Mouse (Mus musculus): ENCODE measurements around the gene Arl15.

Arl15 gene

DNA sequence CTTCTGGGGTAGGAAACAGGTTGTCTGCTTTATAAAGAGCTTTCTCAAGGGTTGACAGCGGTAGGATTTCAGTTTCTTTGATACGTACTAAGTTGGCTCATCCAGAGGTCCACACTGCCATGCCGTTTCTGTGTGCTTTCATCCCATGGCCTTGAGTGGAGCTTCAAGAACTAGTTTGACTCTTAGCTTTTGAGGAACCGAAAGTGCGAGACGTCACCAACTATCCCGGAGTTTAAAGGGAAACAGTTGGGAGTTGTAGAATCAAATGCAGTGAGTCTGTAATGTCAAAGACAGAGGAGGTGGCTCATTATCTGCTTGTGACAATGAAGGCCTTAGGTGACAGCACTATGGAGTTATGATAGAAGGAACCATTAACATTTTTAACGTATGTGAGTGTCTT lies 49.6 kb downstream of the Arl15 start:
- DNase-seq (ENCODE audit: low read depth, low spot score): no peak

DNA sequence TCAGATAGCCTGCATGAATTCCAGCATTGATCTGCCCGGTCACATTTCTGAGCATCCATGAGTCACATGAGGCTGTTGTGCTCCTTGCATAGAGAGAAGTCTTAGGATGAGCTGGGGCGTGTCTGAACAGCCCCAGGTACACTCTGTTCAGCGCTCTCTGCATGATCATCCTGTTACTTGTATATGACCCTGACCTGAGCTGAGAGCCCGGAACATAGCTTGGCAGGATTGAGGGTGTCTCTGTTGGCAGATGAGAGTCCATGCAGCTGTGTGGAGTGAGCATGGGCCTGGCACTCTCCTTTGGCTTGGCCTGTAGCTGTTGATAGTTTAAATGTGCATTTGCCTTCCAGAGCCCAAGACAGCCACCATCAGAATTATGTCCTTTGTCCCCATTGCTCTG lies 50.4 kb downstream of the Arl15 start:
- DNase-seq (ENCODE audit: low read depth, low spot score): no peak

DNA sequence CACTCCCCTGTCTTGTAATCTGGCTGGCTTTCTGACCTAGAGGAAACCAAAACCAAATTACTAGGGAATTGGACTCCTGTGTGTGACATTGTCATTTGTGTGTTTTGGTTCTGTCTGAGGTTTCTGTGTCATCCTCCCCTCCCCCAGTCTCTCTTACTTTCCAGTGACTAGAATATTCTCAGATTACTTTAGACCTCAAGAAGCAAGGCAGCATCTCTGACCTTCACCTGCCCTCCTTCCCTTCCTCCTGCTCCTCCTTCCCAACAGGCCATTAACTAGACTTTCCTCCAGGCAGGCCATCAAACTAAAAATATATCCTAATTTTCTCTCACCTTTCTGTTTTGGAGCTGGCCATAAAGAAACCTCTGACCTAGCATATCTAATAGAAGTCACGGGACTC lies 50.9 kb downstream of the Arl15 start:
- DNase-seq (ENCODE audit: low read depth, low spot score): no peak

DNA sequence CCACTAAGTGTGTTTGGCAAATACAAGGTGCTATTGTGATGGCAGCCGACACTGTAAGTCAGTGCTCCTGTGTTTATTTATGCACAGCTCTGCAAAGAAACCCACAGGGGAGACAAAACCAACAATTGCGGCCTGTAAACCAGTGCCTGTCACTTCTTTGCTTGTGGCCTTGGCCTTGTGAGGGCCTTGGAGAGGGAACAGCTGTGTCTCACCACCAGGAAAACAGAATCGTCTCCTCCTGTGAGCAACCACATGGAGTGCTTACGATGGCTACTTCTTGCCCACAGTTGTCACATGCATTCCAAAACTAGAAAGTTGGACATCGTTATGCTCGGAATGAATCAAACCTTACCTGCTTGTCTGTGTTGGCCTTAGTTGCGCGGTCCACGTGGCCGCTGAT lies 52.1 kb downstream of the Arl15 start:
- no peak for DNase-seq (ENCODE audit: low read depth, low spot score)

DNA sequence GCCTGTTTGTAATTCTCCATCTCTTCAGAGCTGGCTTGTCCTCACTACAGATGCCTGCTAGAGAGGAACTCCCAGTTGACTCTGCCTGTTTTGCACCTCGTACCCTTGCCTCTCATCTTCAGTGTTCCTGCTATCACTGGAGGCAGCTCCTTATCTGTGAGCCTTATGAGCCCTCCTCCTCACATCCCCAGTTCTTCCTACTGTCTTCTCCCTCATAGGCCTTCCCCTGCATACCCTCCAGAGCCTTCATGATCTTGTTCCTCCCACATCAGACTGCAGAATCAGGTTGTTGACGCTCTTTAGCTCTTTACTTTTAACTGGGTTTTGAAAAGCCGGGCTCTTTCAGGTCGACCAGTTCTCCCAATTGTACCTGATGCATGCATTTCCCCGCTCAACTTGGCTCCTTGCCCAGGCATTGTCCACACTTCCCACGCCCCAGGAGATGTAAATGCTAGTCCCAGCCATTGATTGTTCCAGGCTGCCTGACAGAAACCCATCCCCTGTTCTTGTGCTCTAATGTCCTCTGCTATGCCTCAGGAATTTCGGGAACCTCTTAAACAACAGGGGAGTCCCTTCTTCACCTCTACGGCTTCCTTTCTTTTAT lies 56.2 kb downstream of the Arl15 start:
- no peak for DNase-seq (ENCODE audit: low read depth, low spot score)

DNA sequence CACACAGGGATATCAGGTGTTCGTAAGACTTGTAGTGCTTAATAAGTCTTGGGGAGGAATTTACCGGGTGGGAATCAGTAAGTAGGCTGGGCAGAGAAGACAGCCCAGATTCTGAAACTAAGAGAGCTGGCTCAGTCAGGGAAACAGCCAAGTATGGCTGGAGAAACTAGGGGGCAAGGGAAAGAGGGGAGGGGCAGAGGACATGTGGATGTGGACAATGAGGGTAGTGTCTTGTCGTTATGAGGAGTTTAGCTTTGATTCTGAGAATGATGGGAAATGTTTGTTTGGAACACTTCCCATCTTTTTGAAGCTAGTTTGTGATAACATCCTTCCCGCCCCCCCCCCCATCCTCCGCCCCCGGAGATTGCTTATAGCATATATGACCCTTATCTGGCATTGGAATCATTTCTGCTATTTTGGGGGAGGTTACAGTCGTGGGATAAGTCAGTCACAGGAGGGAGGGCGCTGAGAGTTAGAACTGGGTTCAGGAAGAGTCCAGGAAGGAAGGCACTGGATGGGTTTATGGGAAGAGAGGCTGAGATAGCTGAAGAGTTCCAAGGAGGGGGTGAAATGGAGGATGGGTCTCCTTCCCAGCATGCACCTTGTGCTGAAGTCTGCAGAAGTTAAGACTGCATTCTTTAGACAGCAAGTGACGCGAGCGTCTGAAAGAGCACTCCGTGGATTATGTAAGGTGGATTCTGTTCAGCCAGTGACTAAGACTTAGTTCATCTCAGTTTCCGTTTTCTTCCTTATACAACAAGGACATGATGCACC lies 57.5 kb downstream of the Arl15 start:
- no peak for DNase-seq (ENCODE audit: low read depth, low spot score)

DNA sequence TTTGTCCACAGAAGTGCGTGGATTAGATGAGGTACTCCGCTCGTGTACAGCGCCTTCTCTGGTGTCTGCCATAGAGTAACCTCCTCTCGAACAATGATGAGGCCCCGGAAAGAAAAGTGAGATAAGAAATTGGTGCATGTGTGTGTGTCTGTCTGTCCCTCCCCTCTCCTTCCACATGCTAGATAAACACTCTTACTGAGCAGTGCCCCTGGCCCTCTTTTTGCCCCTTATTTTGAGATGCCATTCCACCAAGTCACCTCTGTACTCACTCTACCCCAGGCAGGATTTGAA lies 58.0 kb downstream of the Arl15 start:
- no peak for DNase-seq (ENCODE audit: low read depth, low spot score)

DNA sequence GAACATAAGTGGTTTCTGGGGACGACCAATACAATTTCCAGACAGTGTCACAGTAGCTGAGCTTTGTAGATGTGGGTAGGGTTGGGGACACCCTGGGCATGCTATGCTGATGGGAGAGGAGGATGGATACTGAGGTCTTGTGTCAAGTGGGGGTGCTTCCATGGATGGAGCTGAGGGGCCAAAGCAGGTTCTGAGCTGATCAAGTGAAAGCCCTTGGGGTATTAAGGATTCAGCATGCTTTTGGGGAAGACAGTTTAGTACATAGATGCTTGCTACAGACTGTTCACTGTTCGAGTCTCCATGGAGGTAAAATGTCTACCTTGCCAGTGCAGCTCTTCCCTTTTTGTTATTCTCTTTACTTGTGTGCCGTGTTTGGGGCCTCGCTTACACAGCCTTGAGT lies 59.8 kb downstream of the Arl15 start:
- DNase-seq (ENCODE audit: low read depth, low spot score): no peak

DNA sequence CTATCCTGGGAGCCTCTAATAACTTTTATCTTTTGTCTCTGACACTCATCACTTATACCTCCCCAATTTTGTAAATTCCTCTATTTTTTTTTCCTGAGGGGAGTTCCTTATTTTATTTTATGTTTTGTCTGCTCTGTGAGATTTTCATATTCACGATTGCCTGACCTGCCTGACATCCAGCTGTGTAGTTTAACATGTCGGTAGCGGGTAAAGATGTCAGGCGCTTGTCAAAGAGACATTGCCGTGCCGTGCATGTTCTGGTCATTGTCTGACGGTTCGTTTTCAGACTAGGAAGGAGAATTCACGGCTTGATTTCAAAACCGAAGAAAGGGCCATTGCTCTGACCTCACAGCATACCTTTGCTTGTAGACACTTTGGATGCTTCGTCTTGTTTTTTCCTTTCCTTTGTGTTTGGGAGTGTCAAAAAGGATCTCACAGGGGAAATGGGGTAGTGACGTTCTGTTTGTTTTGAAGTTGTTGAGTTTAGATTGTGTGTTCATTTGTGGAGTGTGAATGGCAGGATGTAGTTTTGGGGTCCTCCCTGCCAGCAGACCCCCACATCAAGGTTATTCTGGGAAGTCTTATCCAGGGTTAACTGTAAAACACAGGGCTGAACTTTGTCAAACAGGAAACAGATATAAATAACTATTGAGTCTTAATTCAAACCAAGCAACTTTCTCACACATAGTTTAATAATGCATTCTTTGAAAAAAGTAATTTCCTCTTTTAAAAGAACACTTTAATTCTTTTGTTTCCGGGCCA lies 60.4 kb downstream of the Arl15 start:
- no peak for DNase-seq (ENCODE audit: low read depth, low spot score)

DNA sequence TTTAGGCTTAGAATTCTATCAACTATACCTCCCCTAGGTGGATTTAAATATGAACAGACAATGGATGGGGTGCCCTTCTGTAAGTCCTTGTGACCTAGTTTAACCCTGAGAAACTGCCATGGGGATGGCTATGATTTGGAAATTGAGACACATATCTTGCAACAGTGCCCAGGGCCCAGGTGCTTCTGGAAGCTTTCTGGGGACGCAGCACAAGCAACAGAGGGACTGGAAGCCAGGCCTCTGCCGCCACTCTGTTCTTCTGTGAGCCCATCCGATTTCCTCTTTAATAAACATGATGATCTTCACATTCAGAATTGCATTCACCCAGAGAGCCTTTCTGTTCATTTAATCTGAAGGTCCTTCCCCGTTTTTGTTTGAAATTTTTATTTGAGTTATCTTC lies 62.6 kb downstream of the Arl15 start:
- DNase-seq (ENCODE audit: low read depth, low spot score): no peak

DNA sequence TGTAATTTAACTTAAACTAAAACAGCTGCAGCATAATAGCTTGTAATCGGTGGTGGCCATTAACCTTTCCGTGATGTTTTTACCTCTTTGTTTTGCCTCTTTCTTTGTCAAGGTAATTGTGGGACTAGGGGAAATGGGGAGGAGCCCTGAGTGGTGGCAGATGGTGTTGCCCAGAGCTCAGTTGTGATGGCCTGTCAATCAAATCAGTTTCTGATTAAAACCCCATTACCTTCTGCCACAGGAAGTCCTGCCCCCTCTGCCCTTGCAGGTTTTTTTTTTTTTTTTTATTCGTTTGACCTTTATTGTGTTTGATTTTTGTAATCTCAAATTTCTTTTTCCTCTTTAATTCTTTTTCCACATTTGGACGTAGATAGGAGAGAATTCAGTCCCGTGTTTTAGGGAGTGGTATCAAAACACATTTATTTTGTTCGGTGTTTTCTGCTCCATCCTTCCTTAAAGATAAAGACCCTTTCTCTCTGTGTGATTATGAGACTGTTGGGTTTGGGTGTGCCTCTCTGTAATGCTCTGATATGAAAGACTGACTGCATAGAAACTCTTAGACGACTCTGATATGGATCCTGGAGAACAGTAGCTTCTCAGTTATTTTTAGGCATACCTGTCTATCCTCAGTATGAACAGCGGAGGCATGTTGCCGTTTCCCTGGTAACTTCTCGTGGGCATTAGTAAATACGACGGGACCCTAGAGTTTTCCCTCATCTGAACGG lies 64.5 kb downstream of the Arl15 start:
- no peak for DNase-seq (ENCODE audit: low read depth, low spot score)

DNA sequence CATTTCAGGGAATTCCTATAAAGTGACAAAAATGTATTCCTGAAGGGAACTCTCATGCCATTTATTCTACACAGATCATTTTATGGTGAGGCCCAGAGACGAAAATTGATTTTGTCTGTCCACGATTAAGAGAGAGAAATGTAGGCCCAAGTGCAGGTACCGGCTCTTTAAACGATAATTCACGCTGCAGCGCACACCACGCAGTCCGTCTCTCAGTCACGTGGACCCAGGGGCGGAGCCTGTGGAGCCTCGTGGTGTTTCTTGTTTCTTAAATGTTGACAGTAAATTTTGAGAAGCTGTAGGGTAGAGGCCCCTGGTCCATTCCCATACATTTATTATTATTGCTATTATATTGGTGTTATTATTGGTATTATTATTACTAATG lies 65.1 kb downstream of the Arl15 start:
- no peak for DNase-seq (ENCODE audit: low read depth, low spot score)

DNA sequence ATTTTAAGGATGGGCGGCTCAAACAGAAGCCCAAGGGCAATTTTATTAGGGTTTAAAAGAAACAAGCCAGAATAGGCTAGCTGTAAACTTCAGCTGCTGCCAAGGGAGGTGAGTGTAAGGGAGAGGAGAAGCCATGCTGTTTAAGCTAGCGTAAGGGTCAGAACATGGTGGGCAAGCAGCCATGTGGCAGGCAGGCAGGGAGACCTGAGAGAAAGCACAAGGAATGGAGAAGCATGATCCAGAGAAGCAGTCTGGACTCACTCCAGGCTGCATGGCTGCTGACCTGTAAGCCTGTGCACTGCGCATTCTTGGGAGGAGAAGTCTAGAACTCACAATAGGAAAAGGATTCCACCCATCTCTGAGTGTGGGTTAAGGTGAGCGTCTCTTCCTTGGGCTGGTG lies 66.5 kb downstream of the Arl15 start:
- DNase-seq (ENCODE audit: low read depth, low spot score): no peak

DNA sequence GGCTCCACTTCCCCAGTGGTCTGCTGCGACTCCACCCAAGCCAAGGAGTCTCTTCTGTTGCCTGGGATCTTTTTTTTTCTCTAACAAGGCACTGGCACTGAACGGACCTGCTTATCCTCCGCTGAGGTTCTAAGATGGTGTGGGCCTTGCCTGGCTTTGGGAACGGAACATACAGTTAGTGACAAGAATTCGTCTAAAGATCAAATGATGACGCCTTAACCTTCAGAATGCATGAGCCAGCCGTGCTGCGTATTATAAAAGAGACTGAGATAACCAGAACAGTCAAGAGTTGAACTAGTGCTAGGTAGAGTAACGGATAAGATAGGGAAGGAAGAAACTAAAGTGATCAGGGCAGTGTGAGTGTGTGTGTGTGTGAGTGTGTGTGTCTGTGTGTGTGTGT lies 66.9 kb downstream of the Arl15 start:
- no peak for DNase-seq (ENCODE audit: low read depth, low spot score)

DNA sequence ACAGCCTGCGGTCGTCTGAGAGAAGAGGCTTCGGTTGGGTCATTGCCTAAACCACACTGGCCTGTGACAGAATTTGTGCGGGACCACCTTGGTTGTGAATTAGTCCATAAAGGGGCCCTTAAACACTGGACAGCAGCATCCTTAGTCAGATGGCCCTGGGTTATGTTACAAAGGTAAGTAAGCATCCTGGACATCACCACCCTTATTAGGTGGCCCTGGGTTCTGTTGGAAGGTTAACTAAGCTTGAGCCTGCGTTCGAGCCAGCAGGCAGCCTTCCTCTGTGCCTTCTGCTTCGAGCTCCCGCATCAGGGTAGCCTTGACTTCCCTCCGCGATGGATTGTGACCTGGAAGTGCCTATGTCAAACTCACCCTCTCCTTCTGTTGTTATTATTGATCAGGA lies 68.6 kb downstream of the Arl15 start:
- no peak for DNase-seq (ENCODE audit: low read depth, low spot score)

DNA sequence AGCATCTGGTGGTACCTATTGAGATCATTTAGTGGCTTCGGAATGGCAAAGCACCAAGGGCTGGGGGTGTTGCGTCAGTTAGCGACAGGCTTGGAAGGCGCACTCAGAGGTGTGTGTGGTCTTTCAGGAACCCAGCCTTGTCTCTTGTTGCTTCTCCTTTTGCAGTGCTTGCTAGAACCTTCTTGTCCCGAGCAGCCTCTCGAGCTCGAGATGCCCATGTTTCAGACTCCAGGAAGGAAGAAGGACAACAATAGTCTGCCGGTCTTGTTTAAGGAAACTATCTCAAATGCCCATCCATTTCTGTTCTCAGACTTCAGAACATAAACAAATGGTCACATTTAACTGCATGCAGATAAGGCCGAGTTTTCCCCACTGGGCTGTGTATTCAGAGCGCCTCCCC lies 69.4 kb downstream of the Arl15 start:
- no peak for DNase-seq (ENCODE audit: low read depth, low spot score)

DNA sequence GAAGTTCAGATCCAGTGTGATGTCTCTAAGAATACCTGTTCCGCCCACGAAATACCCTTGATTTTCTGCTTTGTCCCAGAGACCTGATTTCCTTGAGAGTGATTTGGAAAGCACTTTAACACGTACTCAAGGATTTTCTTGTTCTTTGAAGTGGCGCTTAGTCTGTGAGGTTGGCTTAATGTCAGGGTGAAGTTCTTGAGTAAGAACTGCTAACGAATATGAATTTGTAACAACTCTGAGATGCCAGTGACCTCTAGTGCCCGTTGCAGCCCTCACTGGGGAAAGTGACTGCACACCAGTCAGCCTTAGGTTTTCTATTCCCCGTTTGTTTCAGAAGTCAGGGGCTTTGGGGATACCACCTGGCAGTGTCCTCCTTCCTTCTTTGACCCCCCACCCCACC lies 70.0 kb downstream of the Arl15 start:
- DNase-seq (ENCODE audit: low read depth, low spot score): no peak

DNA sequence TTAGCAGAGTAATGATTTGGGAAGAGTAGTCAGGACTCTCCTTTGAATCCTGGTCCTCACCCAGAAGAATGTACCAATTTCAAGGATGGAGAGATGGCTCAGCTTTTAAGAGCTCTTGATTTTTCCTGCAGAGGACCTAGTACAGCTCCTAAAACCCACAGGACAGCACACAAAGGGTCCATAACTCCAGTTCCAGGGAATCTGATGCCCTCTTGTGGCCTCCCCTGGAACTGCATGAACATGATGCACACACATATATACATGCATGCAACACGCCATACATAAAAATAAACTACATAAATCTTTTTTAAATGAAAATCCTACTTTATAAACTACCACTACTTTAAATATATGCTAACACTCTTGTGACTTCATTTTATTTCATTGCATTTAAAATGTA lies 70.6 kb downstream of the Arl15 start:
- DNase-seq (ENCODE audit: low read depth, low spot score): no peak

DNA sequence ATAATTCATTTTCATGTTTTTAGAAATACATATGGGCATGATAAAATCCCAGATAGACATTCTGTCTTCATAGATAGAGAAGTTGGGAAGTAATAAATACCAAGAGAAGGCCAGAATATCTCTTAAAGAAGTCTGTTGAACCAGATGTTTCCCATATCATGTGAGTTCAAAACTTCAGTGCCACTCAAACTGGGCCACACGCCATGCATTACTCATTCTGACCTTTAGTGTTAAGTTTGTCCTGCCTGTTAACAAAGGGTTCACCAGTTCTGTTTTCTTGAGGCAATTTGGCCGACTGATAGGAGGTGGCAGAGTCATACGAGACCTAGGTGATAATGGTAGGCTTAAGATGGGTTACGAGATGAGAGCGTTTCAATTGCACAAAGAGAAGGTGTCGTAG lies 71.1 kb downstream of the Arl15 start:
- no peak for DNase-seq (ENCODE audit: low read depth, low spot score)

DNA sequence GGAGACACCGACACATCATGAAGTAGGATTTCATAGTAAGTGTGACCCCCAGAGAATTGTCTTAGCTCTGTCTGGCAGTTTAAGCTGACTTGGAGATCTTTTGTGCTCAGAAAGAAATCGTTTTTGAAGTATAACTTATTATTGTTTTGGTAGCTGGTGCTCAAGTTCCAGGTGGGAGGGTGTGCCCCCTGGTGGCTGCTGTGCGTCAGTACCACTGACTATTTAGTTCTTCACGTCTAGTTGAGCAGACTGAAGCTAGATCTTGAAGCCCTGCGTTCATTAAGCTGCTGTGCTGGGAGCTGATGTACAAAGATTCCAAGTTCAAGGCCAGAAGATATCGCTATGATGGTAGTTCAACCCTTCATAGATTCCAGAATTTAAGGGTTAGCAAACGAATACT lies 71.5 kb downstream of the Arl15 start:
- no peak for DNase-seq (ENCODE audit: low read depth, low spot score)

DNA sequence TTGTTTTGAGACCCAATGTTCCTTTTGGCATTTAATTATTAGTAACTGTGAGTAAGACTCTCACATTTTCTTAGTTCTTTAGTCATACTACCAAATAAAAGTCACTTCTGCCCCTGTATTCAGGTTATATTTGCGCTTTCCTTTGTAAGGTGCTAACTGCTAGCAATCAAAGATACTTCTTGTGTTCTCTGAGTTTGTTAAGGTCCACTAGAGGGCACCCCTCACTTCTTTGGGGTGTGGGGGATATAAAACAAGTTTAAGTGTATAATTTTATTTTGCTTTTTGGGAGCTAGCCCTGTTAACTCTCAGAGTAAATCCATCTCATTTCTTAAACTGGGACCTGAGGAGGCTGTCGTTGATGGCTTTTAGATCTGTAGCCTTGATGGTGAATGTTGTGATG lies 73.4 kb downstream of the Arl15 start:
- DNase-seq (ENCODE audit: low read depth, low spot score): no peak

Measured in skeletal muscle tissue, adult 2 months (tissue).